Mouse (Mus musculus) G1E (cell line): Measurements from ENCODE around the gene Tnfrsf8.

Experiments
- CTCF ChIP-seq: IDR thresholded peaks from 2 replicates; pipeline ENCODE4 v1.5.1; 2012; ENCODE audit warnings: low read depth, low read length, inconsistent platforms, mixed read lengths
- TAL1 ChIP-seq: conservative IDR thresholded peaks from 2 replicates; pipeline ENCODE4 v1.6.1; 2012; ENCODE audit warnings: low read depth, low read length, inconsistent platforms, mixed read lengths

DNA sequence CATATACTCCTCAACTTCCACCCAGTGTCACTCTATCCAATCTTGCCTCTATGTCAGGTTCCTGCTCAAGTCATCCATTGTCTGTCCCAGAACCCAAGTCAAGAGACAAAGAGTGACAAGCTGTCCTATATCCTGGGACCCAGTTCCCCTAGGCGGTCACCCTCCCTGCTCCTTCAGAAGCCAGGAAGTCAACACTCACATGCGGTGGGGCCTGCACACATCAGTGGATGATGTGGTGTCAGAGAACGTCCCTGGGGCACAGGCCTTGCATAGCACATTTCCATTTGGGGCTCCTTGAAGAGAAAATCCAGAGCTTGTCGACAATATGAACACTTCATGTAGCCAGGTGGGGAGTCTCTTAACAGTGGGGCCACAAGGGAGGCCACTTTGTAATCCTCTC, 90.4 kb downstream of the Tnfrsf8 start:
- TF ChIP-seq CTCF (no peak), TAL1 (no peak)
